Mouse (Mus musculus): ENCODE measurements around the gene Mapk10.

Gene Mapk10

GRCm38 (mm10) chr5:103071006-103071612 lies 140.0 kb downstream of the Mapk10 start:
- no peak for DNase-seq (ENCODE audit: low read depth, low spot score)

GRCm38 (mm10) chr5:103050319-103050916 lies 160.7 kb downstream of the Mapk10 start:
- DNase-seq (ENCODE audit: low read depth, low spot score), result no peak

- no peak for DNase-seq (ENCODE audit: low read depth, low spot score)
These were observed 163.1 kb downstream of the Mapk10 start for GRCm38 (mm10) chr5:103048011-103048410.

GRCm38 (mm10) chr5:103037752-103038151 lies 173.4 kb downstream of the Mapk10 start:
- no peak for DNase-seq (ENCODE audit: low read depth, low spot score)

GRCm38 (mm10) chr5:103028940-103029621 lies 182.1 kb downstream of the Mapk10 start:
- no peak for DNase-seq (ENCODE audit: low read depth, low spot score)

GRCm38 (mm10) chr5:103022504-103023172 lies 188.5 kb downstream of the Mapk10 start:
- DNase-seq (ENCODE audit: low read depth, low spot score), result no peak

- no peak for DNase-seq (ENCODE audit: low read depth, low spot score)
These were observed 189.7 kb downstream of the Mapk10 start for GRCm38 (mm10) chr5:103021479-103021878.

GRCm38 (mm10) chr5:103020954-103021353 lies 190.2 kb downstream of the Mapk10 start:
- DNase-seq (ENCODE audit: low read depth, low spot score), result no peak

GRCm38 (mm10) chr5:103020127-103020526 lies 191.0 kb downstream of the Mapk10 start:
- DNase-seq (ENCODE audit: low read depth, low spot score), result no peak

GRCm38 (mm10) chr5:103017637-103018036 lies 193.5 kb downstream of the Mapk10 start:
- DNase-seq (ENCODE audit: low read depth, low spot score), result no peak

GRCm38 (mm10) chr5:103014309-103014708 lies 196.8 kb downstream of the Mapk10 start:
- no peak for DNase-seq (ENCODE audit: low read depth, low spot score)

- no peak for DNase-seq (ENCODE audit: low read depth, low spot score)
These were observed 202.2 kb downstream of the Mapk10 start for GRCm38 (mm10) chr5:103008894-103009293.

GRCm38 (mm10) chr5:103002116-103002515 lies 209.0 kb downstream of the Mapk10 start:
- no peak for DNase-seq (ENCODE audit: low read depth, low spot score)

- DNase-seq (ENCODE audit: low read depth, low spot score), result no peak
These were observed 210.6 kb downstream of the Mapk10 start for GRCm38 (mm10) chr5:103000572-103000971.

- no peak for DNase-seq (ENCODE audit: low read depth, low spot score)
These were observed 212.6 kb downstream of the Mapk10 start for GRCm38 (mm10) chr5:102998524-102998923.

- no peak for DNase-seq (ENCODE audit: low read depth, low spot score)
These were observed 213.2 kb downstream of the Mapk10 start for GRCm38 (mm10) chr5:102997907-102998306.

- no peak for DNase-seq (ENCODE audit: low read depth, low spot score)
These were observed 214.8 kb downstream of the Mapk10 start for GRCm38 (mm10) chr5:102996331-102996730.

GRCm38 (mm10) chr5:102995928-102996327 lies 215.2 kb downstream of the Mapk10 start:
- DNase-seq (ENCODE audit: low read depth, low spot score), result no peak

- DNase-seq (ENCODE audit: low read depth, low spot score), result no peak
These were observed 217.2 kb downstream of the Mapk10 start for GRCm38 (mm10) chr5:102993951-102994350.

GRCm38 (mm10) chr5:102991691-102992090 lies 219.4 kb downstream of the Mapk10 start:
- DNase-seq (ENCODE audit: low read depth, low spot score), result no peak

- DNase-seq (ENCODE audit: low read depth, low spot score), result no peak
These were observed 232.8 kb downstream of the Mapk10 start for GRCm38 (mm10) chr5:102978382-102978781.

- DNase-seq (ENCODE audit: low read depth, low spot score), result no peak
These were observed 234.0 kb downstream of the Mapk10 start for GRCm38 (mm10) chr5:102977138-102977537.

All from embryo, embryonic 11.5 days (tissue).